Mouse (Mus musculus) heart, adult 2 months (tissue): ENCODE data around the gene Cd244a.

Source experiments
- CTCF ChIP-seq: fragments of 200-600 bp; IDR thresholded peaks from 2 replicates; pipeline ENCODE4 v1.8.1; 2022; ENCODE audit warnings: antibody characterized with exemption, mild to moderate bottlenecking, moderate library complexity
- POLR2A ChIP-seq: fragments of 200-500 bp; IDR thresholded peaks from 2 replicates; pipeline ENCODE4 v1.6.1; 2011; ENCODE audit warnings: mild to moderate bottlenecking, low read depth, low read length, control low read depth; ENCODE audit not compliant: insufficient read depth

GRCm38 (mm10) chr1:171558898-171559297 lies at the start of gene Cd244a:
- TF ChIP-seq POLR2A (no peak), CTCF (no peak)
